Mouse (Mus musculus) adrenal gland, postnatal 10 days (tissue): ENCODE measurements around the gene Fchsd2. TPM values are rescaled to one million over a fixed set of nuclear protein-coding genes. Genes with fewer than 3 reads are reported as not detected.

ENCODE experiments used
- DNase-seq: peaks from one replicate; pipeline ENCODE4 v3.0.0; 2021; ENCODE audit warnings: mixed read lengths
- total RNA-seq, 2 experiments: library from RNA; stranded (reverse); gene quantifications; 2 replicates each; pipeline ENCODE4 v1.2.3; 2021

The Fchsd2 gene
- total RNA-seq, 2 experiments from 2014 or later = 22.1 to 30.2 TPM

DNA sequence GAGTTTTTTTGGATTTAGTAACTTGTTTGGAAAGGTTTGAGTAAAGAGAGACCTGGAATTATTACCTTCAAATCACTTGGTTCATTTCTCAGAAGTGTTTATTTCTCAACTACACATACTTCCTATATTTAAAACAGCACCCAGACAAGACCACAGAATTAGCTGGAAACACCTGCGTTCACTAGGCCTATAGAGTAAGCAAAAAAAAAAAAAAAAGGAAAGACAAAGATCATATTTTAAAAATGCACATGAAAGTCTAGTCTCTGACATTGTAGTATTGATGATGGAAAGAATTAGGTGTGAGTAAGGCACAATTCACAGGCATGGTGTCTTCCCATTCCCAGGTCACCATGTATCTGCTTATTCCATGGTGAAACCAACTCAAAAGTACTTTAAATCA is 118.2 kb downstream of the Fchsd2 start:
- DNase-seq = no peak

DNA sequence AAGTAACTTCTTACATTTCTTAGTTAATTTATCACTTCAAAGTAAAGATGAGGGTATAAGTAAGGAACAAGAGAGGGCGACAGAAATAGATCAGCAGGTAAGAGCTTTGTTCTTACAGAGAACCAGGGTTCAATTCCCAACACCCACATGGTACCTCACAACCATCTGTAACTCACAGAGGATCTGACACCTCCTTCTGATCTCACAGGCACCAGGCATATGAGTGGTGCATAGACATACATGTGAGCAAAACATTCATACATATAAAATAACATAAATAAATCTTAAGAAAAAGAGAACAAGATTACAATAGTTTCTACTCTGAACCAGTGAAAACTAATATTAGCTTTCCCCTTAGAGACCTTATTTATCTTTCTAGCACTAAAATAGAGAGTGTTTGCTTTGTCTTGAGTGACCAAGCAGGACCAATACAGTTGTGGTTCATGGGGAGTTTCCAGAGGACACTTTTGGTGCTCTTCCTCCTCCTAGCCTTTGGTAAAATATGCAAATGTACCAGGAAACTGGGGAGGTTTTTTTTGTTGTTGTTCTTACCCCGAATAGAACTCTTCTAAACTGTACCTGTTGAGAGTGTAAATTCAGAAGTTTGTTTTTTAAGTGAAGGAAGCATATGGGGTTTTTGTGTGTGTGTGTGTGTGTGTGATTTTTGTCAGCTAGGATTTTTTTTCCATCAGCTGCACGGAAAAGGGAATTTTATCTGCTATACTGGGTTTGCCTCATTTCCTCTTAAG is 121.0 kb downstream of the Fchsd2 start:
- DNase-seq = no peak

DNA sequence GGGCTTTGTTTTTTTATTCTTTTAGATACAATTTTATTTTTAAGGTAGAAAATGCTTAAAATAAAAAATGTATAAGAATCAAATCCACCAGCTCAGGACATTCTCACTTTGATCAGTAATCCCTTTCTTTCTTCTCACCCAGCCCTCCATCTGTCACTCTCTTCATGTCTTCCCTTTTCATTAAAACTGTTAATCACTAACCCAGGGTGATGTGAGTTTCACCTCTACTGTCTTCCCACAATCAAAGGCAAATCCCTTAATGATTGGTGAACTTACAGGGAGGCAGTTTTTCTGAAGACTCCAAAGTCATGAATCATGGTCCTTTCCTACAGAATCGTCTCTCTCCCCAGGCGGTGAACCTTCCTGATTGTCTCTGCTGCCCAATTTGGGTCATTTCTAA is 124.1 kb downstream of the Fchsd2 start:
- DNase-seq = no peak

DNA sequence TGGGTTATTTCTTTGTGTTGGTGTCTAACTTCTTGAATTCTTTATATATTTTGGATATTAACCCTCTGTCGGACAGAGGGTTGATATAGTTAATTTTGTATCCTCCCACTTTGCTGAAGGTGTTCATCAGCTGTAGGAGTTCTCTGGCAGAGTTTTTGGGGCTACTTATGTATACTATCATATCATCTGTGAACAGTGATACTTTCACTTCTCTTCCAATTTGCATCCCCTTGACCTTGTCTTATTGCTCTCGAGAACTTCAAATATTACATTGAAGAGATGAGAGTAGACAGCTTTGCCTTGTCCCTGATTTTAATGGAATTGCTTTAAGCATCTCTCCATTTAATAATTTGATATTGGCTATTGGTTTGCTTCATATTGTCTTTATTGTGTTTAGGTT is 130.8 kb downstream of the Fchsd2 start:
- no peak for DNase-seq

DNA sequence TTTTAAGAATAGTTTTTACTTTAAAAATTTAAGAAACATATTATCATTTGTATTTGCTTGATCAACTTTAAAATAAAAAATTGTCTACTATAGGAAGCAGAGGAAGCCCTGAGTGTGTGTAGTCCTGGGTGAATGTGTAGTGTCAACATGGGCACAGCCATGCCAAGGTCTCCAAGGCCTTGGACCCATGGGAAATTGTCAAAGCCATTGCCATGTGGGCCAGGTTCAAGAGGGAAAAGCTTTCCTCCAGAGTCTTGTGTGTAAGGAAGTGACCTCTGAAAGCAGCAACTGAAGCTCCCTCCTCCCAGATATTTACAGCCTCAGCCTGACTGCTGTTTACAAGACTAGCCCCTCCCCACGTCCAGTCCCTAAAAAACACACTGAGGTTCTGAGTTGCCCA is 136.7 kb downstream of the Fchsd2 start:
- peak; percentile 56 for DNase-seq

DNA sequence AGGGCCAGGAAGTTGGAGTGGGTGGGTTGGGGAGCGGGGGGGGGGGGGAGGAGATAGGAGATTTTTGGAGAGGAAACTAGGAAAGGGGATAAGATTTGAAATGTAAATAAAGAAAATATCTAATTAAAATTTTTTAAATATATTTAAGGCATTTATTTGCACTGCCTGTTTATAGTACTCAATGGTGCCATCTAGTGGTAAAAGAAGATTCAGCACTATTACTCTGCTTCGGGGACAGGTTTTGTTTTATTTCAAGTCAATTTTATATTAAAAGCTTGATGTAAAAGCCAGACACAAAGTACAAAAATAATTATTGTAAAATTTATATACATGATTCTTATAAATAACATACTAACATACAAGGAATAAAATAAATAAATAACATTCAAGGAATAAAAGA is 138.8 kb downstream of the Fchsd2 start:
- no peak for DNase-seq

DNA sequence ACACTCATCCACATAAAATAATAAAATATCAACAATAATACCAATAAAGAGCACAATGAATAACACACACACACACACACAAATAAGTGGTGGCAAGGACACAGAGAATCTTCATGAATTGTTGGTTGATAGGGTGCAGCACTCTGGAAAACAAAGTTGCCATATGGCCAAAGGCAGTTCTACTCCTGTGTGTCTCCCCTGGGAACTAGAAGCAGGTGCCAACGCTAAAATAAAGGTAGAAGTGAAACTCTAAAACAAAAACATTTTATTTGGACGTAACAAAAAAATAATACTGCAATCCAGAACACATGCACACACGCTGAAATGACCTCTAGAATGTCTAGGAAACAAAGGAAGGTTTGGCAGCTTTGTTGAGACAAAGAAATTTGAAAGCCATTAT is 140.1 kb downstream of the Fchsd2 start:
- DNase-seq = no peak

DNA sequence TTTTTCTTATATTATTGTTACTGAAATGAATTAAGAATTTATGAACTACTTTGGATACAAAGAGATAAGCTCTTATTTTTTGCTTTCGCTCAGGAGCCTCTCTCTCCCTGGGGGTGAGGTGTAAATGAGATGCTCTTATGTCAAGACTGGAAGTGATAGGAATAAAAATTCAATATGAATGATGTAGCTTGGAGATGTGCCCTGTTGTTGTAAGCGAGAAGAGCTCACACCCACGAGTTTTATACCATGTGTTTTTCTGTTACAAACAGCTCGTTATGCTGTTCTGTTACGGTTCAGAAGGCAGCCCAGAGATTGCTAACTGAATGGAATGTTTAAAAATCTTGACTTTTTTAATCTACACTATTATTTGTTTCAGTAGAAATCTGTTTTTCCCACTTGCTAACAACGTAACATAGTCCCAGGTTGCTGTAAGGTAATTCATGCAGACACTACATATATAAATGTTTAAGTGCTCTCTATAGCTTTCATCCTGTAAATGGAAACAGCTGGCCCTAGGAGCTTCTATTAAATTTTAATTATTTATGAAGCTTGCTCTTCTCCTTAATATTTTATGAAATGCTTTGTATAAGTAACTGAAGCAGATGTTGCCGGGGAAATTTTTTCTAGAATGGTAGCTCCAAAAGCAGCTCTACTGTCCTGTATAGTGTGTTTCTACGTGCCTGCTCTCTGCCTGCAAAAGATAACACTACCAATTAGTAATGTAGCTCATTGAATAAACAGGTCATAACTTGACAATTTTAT is 144.2 kb downstream of the Fchsd2 start:
- no peak for DNase-seq

DNA sequence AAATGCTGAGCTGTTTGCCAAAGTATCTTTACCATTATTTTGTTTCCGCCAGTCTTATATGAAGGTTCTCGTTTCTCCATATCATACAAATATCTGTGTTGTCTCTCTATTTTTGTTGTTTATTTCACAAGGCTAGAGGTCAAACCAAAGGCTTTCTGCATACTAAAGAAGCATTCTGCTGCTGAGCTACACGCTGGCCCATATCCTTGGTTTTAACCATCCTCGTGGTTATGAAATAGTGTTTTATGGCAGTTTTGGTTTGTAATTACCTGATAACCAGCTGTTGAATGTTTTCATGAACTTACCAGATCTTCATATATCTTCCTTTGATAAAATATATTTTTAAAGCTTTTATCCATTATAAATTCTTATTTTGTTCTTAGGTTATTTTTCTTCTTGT is 156.1 kb downstream of the Fchsd2 start:
- DNase-seq = no peak

DNA sequence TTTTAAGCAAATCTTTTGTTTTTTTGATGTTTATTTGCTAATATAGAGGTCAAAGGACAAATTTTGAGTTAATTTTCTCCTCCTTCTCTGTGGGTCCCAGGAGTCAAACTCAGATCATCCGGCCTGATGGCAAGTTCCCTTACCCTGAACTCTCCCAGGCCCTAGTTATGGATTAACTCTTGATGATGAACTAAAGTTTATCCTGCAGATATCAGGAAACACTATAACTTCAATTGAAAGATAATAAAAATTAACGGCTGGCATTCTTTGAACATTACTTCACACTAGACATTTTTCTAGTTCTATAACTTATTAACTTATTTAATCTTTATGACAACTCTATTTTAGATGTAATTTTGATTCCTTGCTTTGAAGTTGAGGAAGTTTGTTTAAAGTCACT is 156.5 kb downstream of the Fchsd2 start:
- DNase-seq = no peak

DNA sequence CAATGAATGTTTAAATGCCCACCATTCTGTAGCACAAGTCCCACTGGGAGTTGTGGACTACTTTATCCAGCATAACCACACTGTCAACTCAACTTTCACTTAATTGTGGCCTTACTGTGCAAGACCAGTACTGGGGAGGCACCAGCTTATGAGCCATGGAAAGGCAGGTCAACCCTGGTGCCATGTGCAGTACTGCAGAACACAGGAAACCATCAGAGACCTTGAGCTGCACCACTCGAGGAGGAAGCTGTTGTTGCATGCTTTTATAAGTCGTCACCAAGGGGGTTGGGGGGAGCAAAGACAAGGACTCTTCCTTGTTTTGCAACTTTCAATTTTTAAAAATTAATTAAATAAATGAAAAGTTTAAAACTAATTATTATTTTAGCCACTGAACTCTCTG is 160.4 kb downstream of the Fchsd2 start:
- no peak for DNase-seq

DNA sequence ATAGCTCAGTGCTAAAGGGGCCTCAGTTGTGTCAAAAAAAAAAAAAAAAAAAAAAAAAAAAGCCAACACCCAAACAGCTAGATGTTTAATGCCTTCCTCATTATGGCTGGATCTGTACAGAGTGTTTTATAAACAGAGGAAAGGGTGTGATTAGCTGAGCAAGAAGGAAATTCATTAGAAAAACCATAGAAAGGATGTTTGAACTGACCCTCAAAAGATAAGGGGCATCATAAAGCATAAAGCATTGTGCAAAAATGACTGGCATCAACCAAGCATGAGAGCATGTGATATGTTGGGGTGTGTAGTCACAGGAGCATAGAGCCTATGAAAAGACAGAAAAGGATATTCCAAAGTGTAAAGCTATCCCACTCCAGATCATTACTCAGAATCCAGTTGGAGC is 165.8 kb downstream of the Fchsd2 start:
- DNase-seq = no peak

DNA sequence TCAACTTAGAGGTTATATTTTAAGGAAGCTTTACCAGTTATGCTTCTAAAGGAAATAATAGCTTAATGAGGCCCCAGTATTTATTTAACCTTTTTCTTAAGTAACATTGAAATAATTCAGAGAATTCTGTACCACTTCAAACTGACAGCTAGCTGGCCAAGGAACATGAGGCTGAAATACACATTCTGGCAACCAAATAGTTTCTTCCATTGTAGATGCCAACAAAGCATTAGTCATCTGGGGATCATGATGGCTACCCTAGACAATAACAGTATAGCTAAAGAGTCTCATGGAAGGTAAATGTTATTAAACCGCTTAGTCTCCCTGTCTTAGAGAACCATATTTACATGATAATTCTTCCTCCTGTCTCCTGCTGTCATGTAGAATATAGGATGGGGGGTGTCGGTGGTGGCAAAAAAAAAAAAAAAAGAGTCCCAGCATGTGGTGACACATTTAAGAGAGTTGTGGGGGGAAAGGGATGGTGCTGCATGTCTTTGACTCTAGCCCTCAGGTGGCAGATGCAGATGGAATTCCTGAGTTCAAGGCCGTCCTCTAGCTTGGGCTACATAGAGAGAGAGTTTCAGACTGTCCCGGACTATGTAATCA is 169.4 kb downstream of the Fchsd2 start:
- DNase-seq = no peak

DNA sequence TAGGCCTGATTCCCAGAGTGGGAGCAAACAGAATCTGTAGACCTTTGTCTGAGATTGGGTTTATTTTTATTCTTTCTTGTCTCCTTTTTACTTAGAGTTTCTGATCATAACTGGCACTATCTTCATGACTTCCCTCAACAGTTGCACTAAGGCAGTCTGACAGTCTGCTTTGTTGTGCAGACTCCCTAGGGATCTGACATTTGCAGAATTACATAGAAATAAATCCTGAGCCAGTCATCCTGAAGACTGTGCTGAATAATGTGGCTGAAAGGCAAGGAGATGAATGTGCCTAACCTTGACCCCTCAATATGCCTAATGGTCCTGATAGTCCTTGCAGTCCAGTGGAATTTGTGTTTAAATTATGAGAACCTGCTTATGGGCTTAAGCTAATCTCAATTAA is 170.8 kb downstream of the Fchsd2 start:
- DNase-seq = no peak

DNA sequence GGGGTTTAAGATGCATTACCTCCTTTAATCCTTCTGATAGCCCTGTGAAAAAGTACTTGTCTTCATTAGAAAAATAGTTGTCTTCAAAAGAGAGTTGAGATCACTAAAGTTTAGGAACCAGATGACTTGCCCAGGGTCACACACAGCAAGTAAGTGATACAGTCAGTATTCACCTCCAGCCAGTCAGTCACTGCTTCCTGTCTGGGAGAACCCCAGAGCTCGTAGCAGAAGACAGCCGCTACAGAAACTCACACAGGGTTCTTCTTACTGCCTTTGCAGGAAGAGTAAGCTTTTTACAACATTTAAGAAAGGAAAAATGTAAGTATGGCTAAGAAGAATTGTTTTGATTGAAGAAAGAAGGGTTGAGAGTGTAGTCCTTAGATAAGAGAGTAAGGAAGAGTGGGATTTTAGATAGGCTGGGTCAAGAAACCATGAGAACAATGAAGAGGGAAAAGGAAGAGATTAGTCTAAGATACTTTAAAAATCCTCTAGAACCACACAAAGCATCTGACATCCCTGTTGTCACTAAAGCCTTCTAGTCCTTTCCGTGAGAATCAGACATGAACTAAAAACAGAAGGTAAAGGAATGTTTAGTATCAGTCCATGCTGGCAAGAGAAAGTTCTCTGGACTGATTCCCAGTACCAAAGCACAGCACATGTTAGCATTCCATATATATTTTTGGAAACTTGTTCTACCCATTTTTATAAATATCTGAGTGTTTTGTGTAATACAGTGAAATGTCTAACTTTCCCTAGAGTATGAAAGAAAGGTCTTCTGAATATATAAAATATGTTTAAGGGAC is 175.0 kb downstream of the Fchsd2 start:
- DNase-seq = no peak

DNA sequence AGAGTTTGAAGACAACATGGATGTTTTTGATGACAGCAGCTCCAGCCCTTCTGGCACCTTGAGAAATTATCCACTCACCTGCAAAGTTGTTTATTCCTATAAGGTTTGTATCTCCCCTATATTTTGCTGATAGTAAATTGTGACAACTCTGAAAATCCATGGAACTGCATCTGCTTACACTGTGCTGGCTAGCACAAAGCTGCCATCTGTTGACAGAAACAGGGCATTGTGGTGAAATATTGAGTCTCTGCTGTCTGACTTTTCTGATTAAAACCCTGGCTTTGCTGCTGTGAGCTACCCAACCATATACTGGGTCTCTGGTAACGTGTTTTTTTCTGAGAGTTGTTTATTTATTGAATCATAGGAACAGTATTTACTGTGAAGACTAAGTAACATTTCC is 178.9 kb downstream of the Fchsd2 start:
- DNase-seq = no peak

DNA sequence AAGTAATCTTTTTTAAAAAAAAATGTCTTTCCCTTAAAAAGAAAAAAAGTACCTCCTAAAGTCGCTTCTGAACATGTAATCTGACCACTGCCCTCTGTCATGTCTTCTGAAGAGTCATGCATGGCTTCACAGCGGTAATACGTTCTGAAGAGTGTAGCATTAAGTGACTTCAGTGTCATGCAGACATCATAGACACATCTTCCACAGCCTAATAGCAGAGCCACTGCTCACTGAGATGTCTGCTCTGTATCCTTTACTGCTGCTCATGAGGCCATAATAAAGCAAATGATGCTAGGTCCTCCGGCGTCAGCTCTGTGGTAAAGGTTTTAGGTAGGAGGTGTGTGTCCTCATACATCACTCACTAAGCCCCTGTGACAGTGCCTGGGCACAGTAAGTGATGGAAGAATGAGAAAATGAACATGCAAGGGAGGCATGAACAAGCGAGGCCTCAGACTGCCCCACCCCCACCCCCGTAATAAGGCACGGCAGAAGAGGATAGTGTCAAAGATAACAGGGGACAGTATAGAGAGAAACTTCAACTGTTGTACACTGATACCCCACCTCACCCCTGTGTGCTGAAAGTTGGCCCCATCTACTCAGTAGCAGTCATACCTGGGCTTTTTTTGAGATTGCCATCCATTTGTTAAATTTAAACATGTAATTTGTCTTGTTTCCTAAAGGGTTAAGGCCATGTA is 179.9 kb downstream of the Fchsd2 start:
- DNase-seq = no peak

DNA sequence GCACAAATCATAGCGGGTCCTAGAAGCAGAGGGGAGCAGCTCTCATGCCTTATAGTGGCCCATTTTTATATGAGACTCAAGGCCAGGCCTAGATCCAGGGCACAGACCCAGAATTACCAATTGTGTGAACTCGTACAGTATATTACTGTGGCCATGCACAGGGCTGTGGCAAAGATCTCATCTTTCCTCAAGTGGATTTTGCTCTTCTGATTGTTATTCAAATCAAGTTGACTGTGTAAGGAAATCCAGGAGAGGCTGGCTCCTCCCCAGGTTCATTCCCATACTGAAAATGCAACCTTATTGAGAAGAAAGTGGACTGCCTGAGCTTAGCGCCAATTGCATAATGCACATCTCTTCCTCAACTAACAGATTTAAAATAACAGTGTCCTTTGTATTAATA is 190.1 kb downstream of the Fchsd2 start:
- no peak for DNase-seq

DNA sequence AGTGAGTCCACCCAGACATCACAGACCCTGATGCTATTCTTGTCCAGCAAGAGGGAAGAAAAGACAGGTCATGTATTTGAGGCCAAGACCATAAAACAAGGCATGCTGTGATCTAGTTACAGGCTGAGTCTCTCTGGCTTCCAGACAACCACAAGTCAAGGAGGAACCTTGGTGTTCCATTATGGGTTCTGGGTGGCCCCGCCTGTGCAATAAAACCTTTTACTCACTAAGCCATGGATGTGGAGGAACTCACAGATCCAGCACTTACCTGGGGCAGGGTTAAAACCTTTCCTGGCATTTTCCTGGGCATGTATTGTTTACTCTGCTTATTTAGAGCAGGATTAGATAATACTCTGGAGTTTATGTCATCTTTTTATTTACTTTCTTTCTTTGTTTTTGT is 191.8 kb downstream of the Fchsd2 start:
- DNase-seq = no peak

DNA sequence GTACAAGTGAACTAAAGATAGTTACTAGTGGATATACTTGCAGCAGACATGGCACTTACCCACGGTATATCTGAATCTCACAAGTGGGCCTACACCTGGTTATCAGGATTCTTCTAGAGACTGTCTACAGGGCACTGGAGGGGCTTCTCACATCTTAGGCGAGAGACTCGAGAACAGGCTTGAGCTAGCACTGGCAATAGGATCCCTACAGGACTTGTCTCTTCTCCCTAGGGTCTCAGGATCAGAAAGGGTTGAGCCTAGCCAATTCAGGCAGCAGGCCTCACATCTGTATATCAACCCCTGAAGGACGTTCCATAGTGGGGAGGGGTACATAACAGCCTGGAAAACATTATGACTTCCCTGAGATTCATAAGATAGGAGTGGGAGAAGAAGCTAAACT is 194.2 kb downstream of the Fchsd2 start:
- DNase-seq = no peak

DNA sequence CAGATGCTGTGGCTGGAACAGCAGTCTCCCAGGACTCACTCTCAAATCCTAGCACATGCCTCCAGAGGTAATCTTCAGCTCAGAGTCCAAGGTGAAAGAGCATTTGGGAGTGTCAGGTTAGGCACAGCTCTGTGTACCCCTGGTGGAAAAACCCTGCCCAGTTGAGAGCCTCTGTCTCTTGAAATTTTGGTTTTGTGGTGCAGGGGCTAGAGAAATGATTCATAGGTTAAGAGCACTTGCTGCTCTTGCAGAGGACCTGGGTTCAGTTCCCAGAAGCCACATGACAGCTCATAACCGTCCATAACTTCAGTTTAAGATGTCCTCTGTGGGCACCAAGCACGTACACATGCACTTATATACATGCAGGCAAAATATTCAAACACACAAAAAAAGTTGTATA is 195.2 kb downstream of the Fchsd2 start:
- no peak for DNase-seq

DNA sequence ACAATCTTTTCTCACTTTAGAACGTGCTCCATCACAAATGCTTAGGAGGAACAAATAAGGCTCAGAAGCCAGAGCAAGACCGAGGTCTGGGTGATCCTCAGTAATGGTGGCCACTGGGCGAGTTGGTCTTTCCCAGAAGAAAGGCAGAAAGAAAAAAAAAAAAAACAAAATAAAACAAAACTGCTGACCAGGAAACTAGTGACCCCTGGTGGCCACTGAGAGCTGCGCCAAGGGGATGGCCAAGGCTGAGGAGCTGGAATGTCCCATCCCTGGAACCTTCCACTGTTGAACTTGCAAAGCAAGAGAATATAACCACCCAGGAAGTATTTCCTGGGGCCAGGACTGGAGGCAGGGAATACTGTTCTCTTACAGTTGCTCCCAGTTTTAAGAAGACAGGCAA is 195.8 kb downstream of the Fchsd2 start:
- peak; percentile 74 for DNase-seq
